9 mouse cellular contexts compared by ENCODE assay signal in genomic region chr6:129256018-129256417, GRCm38 (mm10). TPM values are rescaled to one million over a fixed set of nuclear protein-coding genes. Genes with fewer than 3 reads are reported as not detected.
DNase-seq lines count a peak whose midpoint lies in the region; TF ChIP-seq lines count a peak whose summit lies in the region.
"Had no signal": no experiment of that assay in that cellular context is flagged by ENCODE, and none has a peak within 500 bp of the region (broad histone marks: within the 10 kb centered on the region; RNA-seq: fewer than 3 reads in every experiment).

No protein-coding gene starts in this region.

- H3K27ac ChIP-seq in heart, adult 2 months = no peak overlapping the region
- H3K27ac ChIP-seq: limb, embryonic 13.5 days had no signal

- H3K36me3 ChIP-seq in heart, adult 2 months (ENCODE audit: control insufficient read depth, insufficient read depth, low read length) = no peaks in the 10 kb centered on the region
- H3K36me3 ChIP-seq: limb, embryonic 13.5 days had no signal

- no peaks in the 10 kb centered on the region for H3K79me2 ChIP-seq in heart, adult 2 months (replicated peaks; ENCODE audit: control insufficient read depth, insufficient read depth, low read length)

- no peak for TF ChIP-seq POLR2A in heart, adult 2 months (IDR thresholded peaks at IDR 0.05; ENCODE audit: insufficient read depth, low read depth, low read length)

- TF ChIP-seq EP300 in heart, adult 2 months (IDR thresholded peaks at IDR 0.05; ENCODE audit: insufficient read depth, low read depth, low read length) = no peak

- no peak overlapping the region for H3K4me3 ChIP-seq in heart, adult 2 months
- H3K4me3 ChIP-seq: limb, embryonic 13.5 days had no signal

- no peaks in the 10 kb centered on the region for H3K4me1 ChIP-seq in heart, adult 2 months (ENCODE audit: control insufficient read depth, insufficient read depth, low read length)
- H3K4me1 ChIP-seq: limb, embryonic 13.5 days had no signal

- no peak overlapping the region for H3K9ac ChIP-seq in heart, adult 2 months (ENCODE audit: low read depth, low read length)
- H3K9ac ChIP-seq: limb, embryonic 13.5 days had no signal

- no peaks in the 10 kb centered on the region for H3K27me3 ChIP-seq in heart, adult 2 months (ENCODE audit: control insufficient read depth, insufficient read depth, low read length)
- H3K27me3 ChIP-seq: limb, embryonic 13.5 days had no signal

- DNase-seq in heart, adult 2 months = no peak
- no peak for DNase-seq in heart, postnatal 25 days (ENCODE audit: low spot score)
- DNase-seq in thymus, postnatal 0 days (ENCODE audit: low spot score) = peak; percentile 65
- DNase-seq in thymus, adult 18-20 months = no peak
- peak; percentile 83 for DNase-seq in induced T-regulatory cell, adult 2 months (ENCODE audit: low read depth)
- no peak for DNase-seq in yolk sac, embryonic 10.5 days (ENCODE audit: low spot score)
- DNase-seq in left cerebral cortex, adult 8-10 months (ENCODE audit: low spot score in 2 of 2) = no peak
- no peak for DNase-seq in gastrocnemius, postnatal 4 days (ENCODE audit: low spot score in 2 of 2)

- WGBS in heart, adult 2 months = 44% methylated on average over 7 of the region's 7 CpGs

- intact Hi-C loops in heart, adult 2 months (cut with DNase I) = loop anchor here (5.0 kb wide), 1 partner anchor 224 kb away; no protein-coding TSS in a partner anchor
- intact Hi-C loops in heart, postnatal 25 days (cut with DNase I) = loop anchor here (5.0 kb wide), 2 partner anchors 111 to 224 kb away; no protein-coding TSS in a partner anchor

- peak; percentile 68 for TF ChIP-seq CTCF in heart, adult 2 months (IDR thresholded peaks at IDR 0.05)

RNA-seq across cellular contexts. Expression of gene Cd69, which starts 19.2 kb away (rescaled TPM):
- under 1 TPM; 0.26 to 0.48 TPM for total RNA-seq in heart, adult 2 months (2021)
- polyA plus RNA-seq in heart, adult 2 months (2012; rRNA removed) = 0.20 and 0.49 TPM in 2 replicates
- total RNA-seq in heart, postnatal 25 days (2021) = under 1 TPM in 1 of 2 experiments, not detected in 1; 0.34 TPM
- 53.2 and 58.8 TPM in 2 replicates for polyA plus RNA-seq in thymus, postnatal 0 days (2015; fragmentation: Nextera tagmentation; extraction: Ambion mirVana)
- total RNA-seq in left cerebral cortex, adult 8-10 months (2022) = not detected
- under 1 TPM; 0.18 to 0.34 TPM for total RNA-seq in gastrocnemius, postnatal 4 days (2021)

Comparison
In these comparisons a context has a peak if more than half of its experiments do, and no peak if none do; other contexts are left out.
1. DNase-seq: peak in thymus, postnatal 0 days (single experiment) and induced T-regulatory cell, adult 2 months (single experiment); none in heart, adult 2 months (0 of 2), heart, postnatal 25 days (single experiment), thymus, adult 18-20 months (0 of 2), yolk sac, embryonic 10.5 days (single experiment), left cerebral cortex, adult 8-10 months (0 of 2) and gastrocnemius, postnatal 4 days (0 of 2).